Mouse (Mus musculus) heart, postnatal 4 days (tissue): ENCODE data around the gene Tspear. TPM values are rescaled to one million over a fixed set of nuclear protein-coding genes. Genes with fewer than 3 reads are reported as not detected.

Experiments
- DNase-seq: peaks from one replicate; pipeline ENCODE4 v3.0.0; 2021
- total RNA-seq, 2 experiments: library from RNA; stranded (reverse); gene quantifications; 2 replicates each; pipeline ENCODE4 v1.2.3; 2021

Tspear gene
- total RNA-seq, 2 experiments from 2014 or later = not detected

DNA sequence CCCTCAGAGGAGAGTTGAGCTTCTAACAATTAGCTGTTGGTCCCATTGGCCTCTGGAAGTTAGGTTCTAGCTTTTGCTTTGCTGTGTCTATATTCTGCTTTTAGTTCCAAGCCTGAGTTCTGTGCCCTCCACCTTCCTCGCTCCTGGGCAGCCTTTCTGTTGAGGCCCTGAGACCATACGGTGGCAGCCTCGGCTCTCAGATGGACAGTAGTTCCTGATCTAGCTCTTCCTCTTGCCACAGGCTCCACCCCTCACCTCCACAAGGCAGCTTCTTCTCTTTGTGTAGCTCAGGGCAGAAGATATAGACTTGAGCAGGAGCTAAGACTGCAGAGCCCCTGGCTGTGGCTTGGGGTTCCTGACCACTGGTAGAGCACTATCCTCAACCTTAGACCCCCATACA is 193.9 kb downstream of the Tspear start:
- no peak for DNase-seq

DNA sequence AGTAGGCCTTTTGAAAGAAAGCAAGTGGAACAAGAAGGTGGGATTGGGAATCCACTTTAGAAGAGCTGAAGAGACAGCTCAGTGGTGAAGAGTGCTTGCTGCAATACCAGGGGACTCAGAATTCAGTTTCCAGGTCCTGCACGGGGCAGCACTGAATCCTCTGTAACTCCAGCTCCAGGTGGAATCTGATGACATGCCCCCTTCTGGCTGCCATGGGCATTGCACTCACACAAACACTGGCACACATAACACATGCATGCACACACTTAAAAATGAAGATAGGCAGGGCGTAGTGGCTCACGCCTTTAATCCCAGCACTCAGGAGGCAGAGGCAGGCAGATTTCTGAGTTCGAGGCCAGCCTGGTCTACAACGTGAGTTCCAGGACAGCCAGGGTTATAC is 196.2 kb downstream of the Tspear start:
- no peak for DNase-seq

DNA sequence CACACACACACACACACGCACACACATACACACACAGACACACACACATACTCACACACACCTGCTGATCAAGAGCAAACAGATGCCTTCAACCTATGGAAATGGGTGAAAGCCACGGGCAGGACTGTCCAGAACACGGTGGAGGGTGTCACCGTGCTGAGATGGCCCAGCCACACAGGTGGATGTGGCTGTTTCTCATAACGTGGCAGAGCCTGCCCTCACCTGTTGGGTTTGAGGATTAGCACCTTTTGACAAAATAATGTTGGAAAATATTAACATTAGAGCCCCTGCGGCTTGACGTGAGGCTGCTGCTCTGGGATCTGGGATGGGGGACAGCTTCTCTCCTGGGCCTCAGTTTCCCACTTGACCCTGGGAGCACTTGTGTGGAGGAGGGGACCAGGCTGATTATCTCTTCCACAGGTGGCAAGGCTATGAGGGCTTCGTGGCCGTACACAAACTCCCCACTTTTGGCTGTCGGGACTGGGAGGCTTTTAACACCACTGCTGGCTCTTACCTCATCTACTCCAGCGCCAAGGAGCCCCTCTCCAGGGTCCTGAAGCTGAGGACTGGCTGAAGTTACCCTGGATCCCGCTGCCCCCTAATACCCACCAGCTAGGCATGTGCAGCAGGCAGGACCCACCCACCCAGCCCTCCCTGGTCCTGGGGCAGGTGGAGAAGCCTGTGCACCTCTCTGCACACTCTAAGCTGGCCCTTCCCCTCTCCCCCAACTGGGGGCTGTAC is 199.8 kb downstream of the Tspear start:
- peak; percentile 30 for DNase-seq

DNA sequence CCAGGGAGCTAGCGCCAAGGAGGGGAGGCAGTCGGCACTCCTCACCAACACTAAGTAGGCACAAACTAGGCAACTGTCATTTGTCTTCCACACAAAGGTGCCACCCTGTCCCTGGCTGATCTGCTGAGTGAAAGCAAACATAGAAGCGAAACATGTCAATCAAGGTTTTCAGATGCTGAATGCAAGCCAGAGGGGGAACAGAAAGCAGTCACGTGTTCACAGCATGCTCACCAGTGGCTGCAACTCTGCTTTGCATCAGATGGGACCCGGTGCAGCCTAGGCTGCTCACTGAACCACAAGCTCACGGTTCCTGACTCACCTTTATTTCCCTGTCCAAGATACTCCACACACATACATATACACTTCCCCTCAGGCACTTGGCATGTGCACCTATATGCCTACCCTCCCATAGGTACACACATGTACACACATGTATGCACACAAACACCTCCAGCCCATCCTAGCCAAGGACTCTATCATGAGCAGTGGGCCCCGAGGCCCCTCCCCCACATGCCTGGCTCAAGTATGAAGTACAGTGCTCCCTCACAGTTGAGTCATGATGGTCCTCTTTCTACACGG is 204.7 kb downstream of the Tspear start:
- no peak for DNase-seq

DNA sequence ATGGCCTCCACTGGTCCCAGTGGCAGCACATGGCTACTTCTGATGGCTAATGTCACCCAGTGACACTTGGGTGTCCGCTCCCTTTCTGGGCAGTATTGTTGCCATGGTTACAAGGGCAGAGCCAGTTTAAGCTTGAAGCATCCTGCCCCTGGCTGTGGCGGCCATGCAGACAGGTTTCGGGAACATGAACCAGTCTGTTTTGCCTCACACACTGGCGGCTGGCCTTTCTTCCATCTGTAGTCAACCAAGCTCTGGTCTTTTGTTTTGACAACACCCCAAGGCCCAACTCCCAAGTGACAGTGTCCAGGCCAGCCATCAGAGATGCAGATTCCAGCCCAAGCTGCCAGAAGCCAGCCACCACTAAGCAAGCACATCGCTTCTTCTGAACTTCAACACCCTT is 209.2 kb downstream of the Tspear start:
- peak; percentile 28 for DNase-seq

DNA sequence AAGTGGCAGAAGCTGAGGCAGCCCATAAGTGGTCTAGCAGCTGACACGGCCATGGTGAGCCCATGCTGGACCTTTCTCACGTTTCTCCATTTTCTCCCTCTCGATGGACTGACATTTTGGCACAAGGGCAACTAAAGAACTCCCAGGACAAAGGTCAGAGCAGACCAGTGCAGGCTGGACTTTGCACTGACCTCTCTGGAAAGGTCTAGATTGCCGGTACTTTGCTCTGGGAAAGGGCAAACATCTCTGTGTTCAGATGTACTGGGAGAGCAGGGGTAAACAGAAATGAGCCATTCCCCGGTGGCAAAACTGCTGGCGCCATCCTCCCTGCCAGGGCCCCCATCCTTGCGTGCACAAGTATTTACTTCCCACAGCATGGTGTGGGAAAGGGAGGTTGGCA is 213.8 kb downstream of the Tspear start:
- no peak for DNase-seq

DNA sequence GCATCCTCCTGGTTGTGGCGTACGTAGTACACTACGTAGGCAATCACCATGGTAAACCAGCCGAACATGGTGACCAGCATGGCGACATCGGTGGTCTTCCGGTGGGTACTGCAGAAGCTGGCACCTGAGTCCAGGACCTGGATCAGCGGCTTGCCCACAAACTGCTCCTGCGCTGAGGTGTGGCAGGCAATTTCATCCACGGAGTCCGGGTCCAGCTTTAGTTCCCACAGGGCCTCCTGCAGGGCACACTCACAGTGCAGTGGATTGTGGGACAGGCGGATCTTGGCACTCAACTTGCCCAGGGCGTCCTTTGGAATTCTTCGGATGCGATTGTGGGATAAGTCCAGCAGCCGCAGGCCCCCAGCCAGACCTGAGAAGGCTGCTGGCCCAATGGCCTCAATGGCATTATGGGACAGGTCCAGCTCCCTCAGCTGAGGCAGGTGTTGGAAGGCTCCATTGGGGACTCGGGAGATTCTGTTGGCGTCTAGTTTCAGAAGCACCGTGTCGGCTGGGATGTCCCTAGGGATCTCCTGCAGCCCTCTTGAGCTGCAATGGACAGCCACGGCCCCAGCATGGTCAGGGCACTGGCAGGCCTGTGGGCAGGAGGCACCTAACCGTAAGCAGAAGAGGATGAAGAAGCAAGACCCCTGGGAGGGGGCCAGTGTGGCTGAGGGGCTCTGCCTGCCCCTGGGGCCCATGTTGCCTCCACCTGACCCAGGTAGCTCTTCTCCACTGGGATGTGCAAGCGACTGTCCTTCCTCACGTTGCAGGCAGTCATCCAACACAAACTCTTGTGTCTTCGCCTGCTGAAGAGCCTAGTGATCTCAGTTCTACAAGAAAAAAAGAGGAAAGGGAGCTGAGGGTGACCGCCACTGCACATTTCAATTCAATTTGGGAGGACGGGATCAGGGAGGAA is 214.8 kb downstream of the Tspear start:
- no peak for DNase-seq

DNA sequence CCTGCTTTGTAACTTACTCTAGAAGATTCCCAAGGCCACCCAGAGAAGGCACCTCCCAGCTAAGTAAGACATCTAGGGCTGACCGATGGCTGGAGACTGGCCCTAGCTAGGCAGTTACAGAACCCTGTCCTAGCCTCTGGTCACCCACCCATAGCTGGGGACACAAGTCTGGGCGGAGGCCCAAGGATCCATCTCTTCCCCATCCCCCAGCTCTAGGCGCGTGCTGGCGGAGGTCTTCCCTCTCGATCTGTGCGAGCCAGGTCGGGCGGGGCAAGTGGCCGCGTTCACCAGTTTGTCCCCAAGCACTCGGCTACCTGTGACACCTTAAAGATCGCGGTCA is 215.5 kb downstream of the Tspear start:
- DNase-seq = peak; percentile 43

DNA sequence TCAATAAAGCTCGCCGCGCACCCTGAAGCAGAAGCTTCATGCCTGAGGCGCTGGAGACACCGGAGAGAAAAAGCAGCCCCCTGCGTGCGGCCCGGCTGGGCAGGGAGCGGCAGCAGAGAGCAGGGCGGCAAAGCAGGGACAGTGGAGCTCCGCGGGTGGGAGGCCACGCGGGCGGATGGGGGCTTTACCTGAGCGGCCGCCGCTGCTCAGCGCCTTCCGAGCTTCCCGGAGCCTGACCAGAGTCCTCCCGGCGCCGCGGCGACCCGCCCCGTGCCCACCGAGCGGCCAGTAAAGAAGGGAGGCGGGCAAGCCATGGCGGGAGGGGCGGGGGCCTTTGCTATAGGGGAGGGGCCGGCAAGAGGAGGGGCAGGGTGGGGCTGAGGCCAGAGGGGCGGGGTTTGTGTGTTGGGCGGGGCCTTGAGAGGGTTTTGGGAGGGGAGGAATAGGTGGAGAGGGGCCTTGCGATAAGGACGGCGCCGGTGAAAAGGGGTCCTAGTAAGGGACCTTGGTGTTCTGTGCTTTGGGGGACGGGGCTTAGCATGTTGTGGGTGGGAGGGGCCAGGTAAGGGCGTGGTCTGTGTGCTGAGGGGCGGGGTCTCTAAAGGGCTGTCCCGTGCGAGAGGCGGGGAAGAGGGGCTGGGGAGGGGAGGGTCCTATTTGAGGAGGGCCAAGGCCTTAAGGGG is 216.0 kb downstream of the Tspear start, which contains the start of gene Lrrc3:
Lrrc3 (minus strand) TSS at position 326 of the 683 bp plus-strand sequence.
- DNase-seq = peak; percentile 60

DNA sequence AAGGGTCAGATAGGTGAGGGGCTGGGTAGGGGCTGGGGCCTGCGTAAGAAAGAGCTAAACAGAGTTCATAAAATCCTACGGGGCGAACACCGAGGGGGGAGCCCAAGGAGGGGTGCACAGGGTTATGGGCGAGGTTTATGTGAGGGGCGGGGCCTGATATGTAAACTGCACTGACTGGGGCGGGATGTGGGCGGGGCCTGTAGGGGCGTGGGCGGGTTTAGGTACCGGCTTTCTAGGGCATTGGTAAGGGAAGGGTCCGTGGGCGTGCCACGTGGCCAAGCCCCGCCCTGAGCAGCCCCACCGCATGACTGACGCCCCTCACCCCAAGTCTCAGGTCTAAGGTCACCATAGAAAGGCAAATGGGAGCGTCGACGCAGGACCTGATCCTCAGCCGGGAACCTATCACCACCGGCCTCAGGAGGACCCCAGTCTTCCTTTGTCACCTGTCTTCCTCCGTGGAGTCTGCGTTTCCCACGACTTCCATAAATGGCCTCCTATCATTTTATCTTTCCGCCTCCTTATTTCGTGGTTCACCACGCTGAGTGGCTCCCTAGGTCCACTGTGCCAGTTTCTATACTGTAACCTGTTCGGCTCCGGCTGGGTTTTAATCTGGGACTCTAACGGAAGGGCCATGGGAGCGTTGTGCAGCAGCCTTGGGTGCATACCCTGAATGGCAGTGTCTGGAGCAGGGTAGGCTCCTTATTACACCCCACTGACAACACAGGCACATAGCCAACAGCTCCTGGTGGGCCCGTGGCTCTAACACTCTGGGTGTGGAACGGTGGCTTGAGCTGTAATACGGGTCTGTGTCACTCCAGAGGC is 216.7 kb downstream of the Tspear start:
- peak; percentile 38 for DNase-seq

DNA sequence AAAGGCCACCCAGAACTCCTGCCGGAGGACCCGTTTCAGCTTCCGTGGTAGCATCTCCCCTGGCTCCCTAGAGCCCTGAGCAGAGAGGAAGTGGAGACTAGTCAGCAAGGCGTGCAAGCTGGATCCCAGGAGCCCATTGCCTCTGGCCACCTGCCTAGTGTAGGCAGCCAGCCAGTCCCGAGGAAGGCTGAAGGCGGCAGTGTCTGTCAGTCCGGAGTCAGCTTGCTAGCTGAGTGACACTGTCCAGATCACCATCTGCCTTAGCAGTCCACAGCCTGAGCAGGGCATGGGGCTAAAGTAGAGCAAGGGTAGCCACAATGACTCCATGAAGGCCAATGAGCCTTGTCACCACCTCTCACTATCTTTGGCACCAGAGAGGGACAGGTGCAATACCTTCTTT is 226.2 kb downstream of the Tspear start:
- DNase-seq = peak; percentile 84

DNA sequence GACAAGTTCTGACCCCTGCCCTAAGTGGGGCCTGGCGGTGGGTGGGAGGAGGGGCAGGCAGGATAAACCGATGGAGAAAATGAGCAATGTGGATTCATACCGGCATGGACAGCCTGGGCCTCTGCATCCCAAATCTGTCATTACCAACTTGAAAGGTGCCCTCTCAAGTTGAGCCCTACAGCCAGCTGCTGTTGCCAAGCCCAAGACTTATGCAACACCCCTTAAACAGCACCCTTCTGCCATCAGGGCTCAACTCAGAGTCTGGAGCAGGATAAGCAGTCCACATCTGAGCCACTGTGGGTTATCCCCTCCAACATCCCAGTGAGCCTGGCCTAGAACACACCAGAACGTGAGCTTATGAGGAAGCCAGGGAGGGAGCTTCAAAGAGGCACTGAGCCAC is 226.9 kb downstream of the Tspear start:
- DNase-seq = no peak

DNA sequence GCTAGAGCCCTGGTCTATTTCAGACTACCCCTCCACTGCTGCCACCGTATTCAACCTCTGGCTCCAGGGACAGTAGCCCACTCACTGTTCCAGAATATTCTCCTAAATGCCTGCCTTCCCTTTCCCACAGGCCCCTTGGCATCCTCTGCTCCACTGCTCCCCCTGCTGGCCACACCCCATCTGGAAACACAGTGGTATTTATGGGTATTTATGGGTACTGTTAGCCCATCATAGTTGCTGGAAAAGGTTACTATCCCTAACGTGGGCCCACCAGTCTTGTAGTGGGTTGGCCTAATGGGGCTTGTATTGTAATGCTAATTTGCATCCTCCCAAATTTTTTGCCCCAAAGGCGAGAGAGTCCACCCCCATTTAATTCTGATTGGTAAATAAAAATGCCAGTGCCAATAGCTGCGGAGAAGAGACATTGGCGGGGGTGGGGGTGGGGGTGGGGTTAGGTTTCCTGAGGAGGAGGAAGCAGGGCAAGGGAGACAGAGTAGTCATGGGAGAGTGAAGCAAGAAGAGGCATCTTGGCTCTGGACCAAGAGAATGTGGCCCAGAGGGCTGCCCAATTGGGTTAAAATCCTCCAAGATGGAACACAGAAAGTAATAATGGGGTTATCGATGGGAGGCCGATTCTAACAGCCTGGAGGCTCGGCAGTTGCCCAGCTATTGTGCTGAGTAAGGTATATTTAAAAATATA is 230.4 kb downstream of the Tspear start:
- peak; percentile 79 for DNase-seq

DNA sequence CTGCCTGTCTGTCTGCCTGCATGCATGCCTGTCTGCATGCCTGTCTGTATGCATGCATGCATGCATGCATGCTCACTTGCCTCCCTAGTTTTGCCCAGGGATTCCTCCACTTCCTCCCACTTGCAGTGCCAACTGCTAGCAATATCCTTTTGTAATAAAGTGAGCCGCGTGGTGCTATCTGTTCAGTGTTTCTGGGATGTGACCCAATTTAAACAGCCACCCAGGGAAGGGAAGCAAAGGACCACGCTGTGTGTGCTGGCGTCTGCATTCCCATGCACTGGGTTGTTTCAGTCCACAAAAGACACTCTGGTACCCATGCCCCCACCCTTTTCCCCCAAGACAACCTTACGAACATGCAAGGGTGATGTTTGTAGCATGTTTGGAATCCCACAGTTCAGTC is 234.6 kb downstream of the Tspear start:
- no peak for DNase-seq

DNA sequence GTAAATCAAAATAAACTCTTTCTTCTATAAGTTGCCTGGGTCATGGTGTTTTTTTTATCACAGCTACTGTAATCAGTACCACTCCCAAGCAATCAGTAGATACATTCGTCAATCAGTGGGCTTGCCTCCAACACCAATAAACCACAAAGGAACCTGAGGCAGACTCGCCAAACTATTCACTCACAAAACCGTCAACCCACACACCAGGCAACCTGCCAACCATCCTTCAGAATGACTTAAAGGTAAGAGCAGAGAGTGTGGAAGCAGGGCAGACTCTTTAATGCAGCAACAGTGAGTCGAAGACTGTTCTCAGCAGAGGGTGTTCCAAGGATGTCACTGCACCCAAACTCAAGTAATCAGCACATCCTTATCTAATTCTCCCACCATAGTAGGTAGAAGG is 236.3 kb downstream of the Tspear start:
- DNase-seq = no peak

DNA sequence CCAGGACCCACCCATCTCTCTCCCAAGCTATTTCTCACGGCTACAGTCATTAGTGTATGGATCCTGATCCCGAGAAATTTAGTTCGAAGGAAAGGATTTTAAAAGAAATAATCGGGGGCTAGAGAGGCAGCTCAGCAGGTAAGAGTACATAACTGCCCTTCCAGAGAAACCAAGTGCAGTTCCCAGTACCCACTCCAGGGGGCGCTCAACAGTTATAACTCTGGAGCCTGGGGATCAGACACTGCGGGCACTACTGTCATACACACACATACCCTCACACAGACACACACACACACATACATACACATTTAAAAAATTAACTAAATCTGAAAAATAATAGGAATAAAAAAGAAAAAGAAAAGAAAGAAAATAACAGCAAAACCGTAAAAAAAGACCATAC is 239.8 kb downstream of the Tspear start:
- DNase-seq = peak; percentile 64

DNA sequence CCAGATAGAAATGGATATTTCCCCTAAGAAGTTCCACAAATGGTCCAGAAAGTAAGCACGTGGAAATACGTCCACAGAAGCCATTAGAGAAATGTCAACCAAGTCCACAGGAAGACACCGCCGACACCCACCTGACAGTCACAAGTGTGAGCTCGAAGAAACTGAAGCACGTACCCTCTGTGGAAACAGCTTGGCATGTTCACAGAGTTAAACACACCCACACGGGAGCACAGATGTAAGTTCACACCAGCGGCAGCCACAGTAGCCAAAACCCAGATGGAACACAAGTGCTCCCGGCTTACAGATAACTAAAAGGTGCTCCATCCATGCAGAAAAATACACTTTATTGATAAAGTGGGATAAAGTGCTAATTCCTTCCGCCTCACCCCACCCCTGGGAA is 241.0 kb downstream of the Tspear start:
- DNase-seq = no peak
